Mouse (Mus musculus): Measurements from ENCODE around the gene Il6ra.

DNA sequence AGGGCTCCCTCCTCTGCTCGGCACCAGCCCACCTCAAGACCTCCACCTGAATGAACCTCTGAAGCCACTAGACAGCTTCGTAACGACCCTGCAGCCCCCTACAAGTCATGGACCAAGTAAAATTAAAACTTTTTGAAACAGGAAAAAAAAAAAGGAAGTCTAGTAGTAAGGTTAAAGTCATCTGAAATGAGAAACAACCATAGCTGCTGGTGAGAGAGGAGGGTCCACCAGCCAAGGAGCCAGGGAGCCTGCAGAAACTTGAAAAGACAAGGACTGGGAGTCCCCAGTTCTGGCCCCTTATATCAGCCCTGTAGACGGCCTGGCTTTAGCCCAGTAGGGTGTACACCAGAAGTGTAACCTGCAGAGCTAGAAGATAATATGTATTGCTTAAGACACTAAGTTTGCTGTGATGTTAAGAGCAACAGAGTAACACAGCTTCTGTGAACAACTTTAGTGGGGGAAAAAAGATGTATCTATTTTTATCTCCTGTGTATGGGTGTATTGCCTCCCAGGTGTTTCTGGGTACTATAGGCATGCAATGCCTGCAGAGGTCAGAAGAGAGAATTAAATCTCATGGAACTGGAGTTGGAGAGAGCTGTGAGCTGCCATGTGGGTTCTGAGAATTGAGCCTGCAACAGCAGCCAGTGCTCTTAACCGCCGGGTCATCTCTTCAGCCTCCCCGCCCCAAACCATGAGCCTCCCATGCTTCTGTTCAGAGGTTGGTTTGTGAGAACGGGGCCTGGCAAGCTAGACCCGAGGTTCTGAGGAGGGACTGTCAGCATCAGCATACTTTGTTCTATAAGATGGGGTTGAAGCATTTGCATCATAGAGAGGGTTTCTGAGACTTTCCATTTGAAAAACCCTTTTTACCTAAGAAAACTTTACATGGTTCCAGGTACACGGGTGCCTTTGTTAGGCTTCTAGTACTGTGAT is 91.2 kb downstream of the Il6ra start:
- no peak for TF ChIP-seq CTCF (IDR thresholded peaks at IDR 0.05; ENCODE audit: borderline replicate concordance, insufficient read depth, low read depth, low read length)
- TF ChIP-seq POLR2A (IDR thresholded peaks at IDR 0.05; ENCODE audit: borderline replicate concordance, insufficient read depth, low read length): no peak

All from cerebellum, adult 2 months (tissue).